Mouse (Mus musculus) spleen, adult 18-20 months (tissue): Measurements from ENCODE around the gene Smim15.

ENCODE experiments used
- DNase-seq, 2 experiments: peaks; one replicate each; pipeline ENCODE4 v3.0.0; 2022; ENCODE audit warnings: mixed read lengths in 2 of 2

The Smim15 gene

GRCm38 (mm10) chr13:108063374-108064134 lies 19.3 kb downstream of the Smim15 start:
- DNase-seq: no peak

DNA sequence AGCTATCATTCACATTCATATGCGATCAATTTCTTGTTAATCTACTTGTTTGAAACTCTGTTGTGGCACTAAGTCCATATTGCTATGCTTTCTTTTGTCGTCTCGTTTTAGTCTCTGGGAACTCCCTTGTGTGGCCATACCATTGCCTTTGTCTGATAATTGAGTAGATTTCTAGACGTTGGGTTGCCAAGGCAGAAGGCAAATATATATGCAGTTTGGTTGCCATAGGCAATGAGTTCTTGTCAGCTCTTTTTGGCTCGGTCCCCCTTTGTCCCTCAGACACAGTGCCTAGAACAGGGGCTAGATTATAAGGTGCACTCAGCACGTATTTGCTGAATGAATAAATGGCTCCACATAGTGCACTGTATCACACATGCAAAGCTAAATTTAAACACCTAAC lies 20.1 kb downstream of the Smim15 start:
- DNase-seq: no peak

DNA sequence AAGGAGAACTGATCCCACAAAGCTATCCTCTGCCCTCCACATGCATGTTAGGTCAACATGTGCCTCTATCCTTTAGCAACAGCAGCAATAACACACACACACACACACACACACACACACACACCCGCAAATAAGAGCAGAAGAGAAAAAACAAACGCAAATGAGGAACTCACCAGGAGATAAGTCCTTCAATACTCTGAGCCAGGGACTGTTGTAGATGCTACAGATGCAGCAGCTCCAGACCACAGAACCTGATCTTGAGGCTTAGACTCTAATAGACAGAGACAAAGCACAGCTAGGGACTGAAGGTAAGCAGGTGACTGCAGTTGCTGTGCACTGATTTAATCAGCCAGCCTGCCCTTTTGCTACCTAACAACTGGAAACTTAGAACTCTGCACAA lies 21.8 kb downstream of the Smim15 start:
- no peak for DNase-seq

DNA sequence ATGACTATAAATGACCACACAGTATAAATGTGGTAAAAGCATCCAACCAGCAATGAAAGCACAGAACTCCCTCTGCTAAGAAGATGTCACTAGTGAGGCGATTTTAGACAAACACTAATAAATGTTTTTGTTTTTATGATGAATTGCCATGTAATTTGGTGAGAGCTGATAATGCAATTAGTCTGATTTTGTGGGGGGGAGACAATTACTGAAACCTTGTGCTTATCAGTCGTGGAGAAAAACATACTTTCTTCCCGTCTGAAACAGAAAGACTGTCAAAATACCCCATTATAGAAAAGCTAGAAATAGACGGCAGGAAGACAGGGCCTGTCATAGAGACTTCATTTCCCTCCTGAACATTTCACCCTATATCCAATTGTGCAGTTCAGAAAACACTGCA lies 24.9 kb downstream of the Smim15 start:
- DNase-seq: no peak

- no peak for DNase-seq
Measured at GRCm38 (mm10) chr13:108070171-108070570, 25.9 kb downstream of the Smim15 start.

GRCm38 (mm10) chr13:108077476-108077875 lies 33.2 kb downstream of the Smim15 start:
- DNase-seq: no peak

GRCm38 (mm10) chr13:108077901-108078300 lies 33.7 kb downstream of the Smim15 start:
- no peak for DNase-seq

DNA sequence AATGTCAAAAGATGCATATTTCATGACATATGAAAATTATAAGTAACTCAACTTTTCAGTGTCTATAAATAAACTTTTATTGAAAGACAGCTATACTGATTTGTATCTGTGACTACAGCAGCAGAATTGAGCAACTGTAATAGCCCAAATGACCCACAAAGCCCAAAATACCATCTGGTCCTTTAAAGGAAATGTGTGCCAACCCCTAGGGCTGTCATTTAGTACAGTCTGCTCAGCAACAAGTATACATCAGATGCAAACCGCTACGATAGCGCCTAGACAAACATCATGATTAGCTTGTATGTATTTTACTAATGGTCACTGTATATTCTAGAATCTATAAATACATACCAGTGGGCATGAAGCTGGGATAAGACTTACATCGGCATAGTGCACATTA lies 39.8 kb downstream of the Smim15 start:
- no peak for DNase-seq

DNA sequence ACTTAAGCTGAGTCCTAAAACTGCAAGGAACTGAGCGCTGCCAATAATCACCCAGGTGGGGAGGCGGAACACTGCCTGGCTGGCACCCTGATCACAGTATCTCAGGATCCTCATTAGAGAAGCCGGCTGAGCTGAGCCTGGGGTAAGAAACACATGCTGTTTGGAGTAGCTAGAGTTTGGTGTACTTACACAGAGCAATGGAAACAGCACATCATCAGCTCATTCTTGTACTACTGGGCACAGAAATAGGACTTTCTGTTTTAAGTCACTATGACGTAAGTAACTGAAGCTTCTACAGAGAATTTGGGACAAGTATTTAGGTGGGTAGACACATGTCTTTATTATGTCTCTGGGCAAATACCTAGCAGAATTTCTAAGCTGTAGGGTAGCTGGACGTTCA lies 41.8 kb downstream of the Smim15 start:
- DNase-seq: no peak

- no peak for DNase-seq
Measured at GRCm38 (mm10) chr13:108086724-108087123, 42.5 kb downstream of the Smim15 start.

DNA sequence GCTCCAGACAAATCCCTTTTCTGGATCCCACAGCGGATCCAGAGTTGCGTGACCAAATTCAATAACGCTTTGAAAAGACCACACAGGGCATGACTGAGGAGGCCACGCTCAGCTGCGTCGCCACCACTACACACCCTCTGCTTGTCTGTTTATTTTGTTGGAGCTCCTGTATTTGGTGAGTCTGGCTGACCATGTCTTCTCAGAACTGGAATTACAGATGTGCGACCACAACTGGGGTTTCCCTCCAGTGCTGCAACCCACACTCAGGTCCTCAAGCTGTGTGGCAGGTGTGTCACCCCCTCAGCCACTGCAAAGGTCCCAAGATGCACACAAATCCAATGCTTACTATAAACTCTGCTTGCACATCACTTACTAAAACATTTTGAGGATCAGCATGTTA lies 48.0 kb downstream of the Smim15 start:
- DNase-seq: no peak

GRCm38 (mm10) chr13:108094681-108095080 lies 50.4 kb downstream of the Smim15 start:
- DNase-seq: no peak

DNA sequence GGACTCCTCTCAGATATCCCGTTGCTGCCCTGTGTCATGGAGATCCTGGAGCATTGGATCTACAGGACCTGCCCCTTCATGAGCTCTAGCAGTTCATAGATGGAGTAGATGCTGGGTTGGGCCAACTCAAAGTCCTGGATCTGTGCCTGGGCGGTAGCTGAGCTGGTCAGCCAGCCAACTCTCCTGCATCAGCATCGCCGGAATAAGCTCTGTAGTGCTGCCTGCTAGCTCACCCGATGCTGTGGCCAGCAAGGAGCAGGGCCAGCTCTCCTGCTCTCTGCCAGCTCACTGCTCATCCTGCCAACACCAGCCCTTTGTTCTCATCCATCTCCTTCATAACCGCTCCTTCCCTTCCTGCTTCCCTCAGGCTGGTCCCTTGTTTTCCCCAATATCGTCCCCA lies 51.4 kb downstream of the Smim15 start:
- no peak for DNase-seq

- DNase-seq: no peak
Measured at GRCm38 (mm10) chr13:108096446-108096845, 52.2 kb downstream of the Smim15 start.
